Mouse (Mus musculus): ENCODE results near the gene Ifnar2. TPM values are rescaled to one million over a fixed set of nuclear protein-coding genes. Genes with fewer than 3 reads are reported as not detected.
A peak's percentile ranks its signal among the peaks of the same experiment; 100 is the strongest.

Gene Ifnar2
- polyA plus RNA-seq, 1 experiment from 2014 or later = 53.9 TPM

- no peaks in the 10 kb centered on the region for H3K9me3 ChIP-seq (replicated peaks; ENCODE audit: control insufficient read depth, low read length)
- H3K27ac ChIP-seq (ENCODE audit: low read depth, low read length) = no peak overlapping the region
- H3K4me1 ChIP-seq (ENCODE audit: control insufficient read depth, insufficient read depth, low read length) = no peaks in the 10 kb centered on the region; the same call in 1 of the 2 replicates
- no peak for ATAC-seq (replicated peaks; ENCODE audit: insufficient number of reproducible peaks, low FRiP score, low TSS enrichment)
- no peak overlapping the region for H3K4me3 ChIP-seq (ENCODE audit: low read depth, low read length)
- H3K4me2 ChIP-seq = no peak overlapping the region
- H3K9ac ChIP-seq (ENCODE audit: low read depth, low read length) = no peak overlapping the region
- H3K36me3 ChIP-seq (ENCODE audit: control insufficient read depth, insufficient read depth, low read length) = peaks cover 6% of the 10 kb centered on the region; the same call in 1 of the 2 replicates
- H3K27me3 ChIP-seq (ENCODE audit: control insufficient read depth, insufficient read depth, low read length) = no peaks in the 10 kb centered on the region
- 90% methylated on average over 7 of the region's 7 CpGs for WGBS (ENCODE audit: insufficient replicate concordance)
Measured at GRCm38 (mm10) chr16:91398944-91399343, 26.4 kb downstream of the Ifnar2 start.

GRCm38 (mm10) chr16:91401569-91402165 lies 29.1 kb downstream of the Ifnar2 start:
- Histone ChIP-seq H3K9ac (ENCODE audit: low read depth, low read length) (no peak overlapping the region), H3K27me3 (ENCODE audit: control insufficient read depth, insufficient read depth, low read length) (no peaks in the 10 kb centered on the region), H3K4me2 (no peak overlapping the region), H3K4me3 (ENCODE audit: low read depth, low read length) (no peak overlapping the region), H3K9me3 (replicated peaks; ENCODE audit: control insufficient read depth, low read length) (no peaks in the 10 kb centered on the region), H3K27ac (ENCODE audit: low read depth, low read length) (no peak overlapping the region), H3K36me3 (ENCODE audit: control insufficient read depth, insufficient read depth, low read length) (peaks cover 7% of the 10 kb centered on the region; the same call in 1 of the 2 replicates), H3K4me1 (ENCODE audit: control insufficient read depth, insufficient read depth, low read length) (no peaks in the 10 kb centered on the region; the same call in 1 of the 2 replicates)
- WGBS (ENCODE audit: insufficient replicate concordance) = 87% methylated on average over 6 of the region's 6 CpGs
- no peak for ATAC-seq (replicated peaks; ENCODE audit: insufficient number of reproducible peaks, low FRiP score, low TSS enrichment)

GRCm38 (mm10) chr16:91403784-91404183 lies 31.2 kb downstream of the Ifnar2 start:
- no peak overlapping the region for H3K4me3 ChIP-seq (ENCODE audit: low read depth, low read length)
- WGBS (ENCODE audit: insufficient replicate concordance) = 77% methylated on average over 9 of the region's 9 CpGs
- H3K4me1 ChIP-seq (ENCODE audit: control insufficient read depth, insufficient read depth, low read length) = peaks cover 8% of the 10 kb centered on the region
- H3K9ac ChIP-seq (ENCODE audit: low read depth, low read length) = no peak overlapping the region
- H3K27ac ChIP-seq (ENCODE audit: low read depth, low read length) = no peak overlapping the region
- H3K4me2 ChIP-seq = no peak overlapping the region
- H3K9me3 ChIP-seq (replicated peaks; ENCODE audit: control insufficient read depth, low read length) = no peaks in the 10 kb centered on the region
- H3K27me3 ChIP-seq (ENCODE audit: control insufficient read depth, insufficient read depth, low read length) = no peaks in the 10 kb centered on the region
- peaks cover 7% of the 10 kb centered on the region; the same call in 1 of the 2 replicates for H3K36me3 ChIP-seq (ENCODE audit: control insufficient read depth, insufficient read depth, low read length)
- ATAC-seq (replicated peaks; ENCODE audit: insufficient number of reproducible peaks, low FRiP score, low TSS enrichment) = no peak

- no peaks in the 10 kb centered on the region for H3K27me3 ChIP-seq (ENCODE audit: control insufficient read depth, insufficient read depth, low read length)
- no peak overlapping the region for H3K4me3 ChIP-seq (ENCODE audit: low read depth, low read length)
- H3K27ac ChIP-seq (ENCODE audit: low read depth, low read length) = no peak overlapping the region
- no peaks in the 10 kb centered on the region for H3K9me3 ChIP-seq (replicated peaks; ENCODE audit: control insufficient read depth, low read length)
- WGBS (ENCODE audit: insufficient replicate concordance) = 85% methylated on average over 8 of the region's 8 CpGs
- no peak for ATAC-seq (replicated peaks; ENCODE audit: insufficient number of reproducible peaks, low FRiP score, low TSS enrichment)
- H3K4me1 ChIP-seq (ENCODE audit: control insufficient read depth, insufficient read depth, low read length) = peaks cover 12% of the 10 kb centered on the region
- no peak overlapping the region for H3K4me2 ChIP-seq
- no peak overlapping the region for H3K9ac ChIP-seq (ENCODE audit: low read depth, low read length)
- H3K36me3 ChIP-seq (ENCODE audit: control insufficient read depth, insufficient read depth, low read length) = peaks cover 7% of the 10 kb centered on the region; the same call in 1 of the 2 replicates
Measured at GRCm38 (mm10) chr16:91404187-91404586, 31.6 kb downstream of the Ifnar2 start.

GRCm38 (mm10) chr16:91404828-91405577 lies 32.4 kb downstream of the Ifnar2 start:
- H3K27ac ChIP-seq (ENCODE audit: low read depth, low read length) = no peak overlapping the region
- H3K4me1 ChIP-seq (ENCODE audit: control insufficient read depth, insufficient read depth, low read length) = peaks cover 14% of the 10 kb centered on the region
- H3K9me3 ChIP-seq (replicated peaks; ENCODE audit: control insufficient read depth, low read length) = no peaks in the 10 kb centered on the region
- no peak overlapping the region for H3K4me3 ChIP-seq (ENCODE audit: low read depth, low read length)
- 73% methylated on average over 10 of the region's 10 CpGs for WGBS (ENCODE audit: insufficient replicate concordance)
- ATAC-seq (replicated peaks; ENCODE audit: insufficient number of reproducible peaks, low FRiP score, low TSS enrichment) = no peak
- no peaks in the 10 kb centered on the region for H3K27me3 ChIP-seq (ENCODE audit: control insufficient read depth, insufficient read depth, low read length)
- no peak overlapping the region for H3K9ac ChIP-seq (ENCODE audit: low read depth, low read length)
- H3K36me3 ChIP-seq (ENCODE audit: control insufficient read depth, insufficient read depth, low read length) = peaks cover 7% of the 10 kb centered on the region; the same call in 1 of the 2 replicates
- H3K4me2 ChIP-seq = no peak overlapping the region

GRCm38 (mm10) chr16:91405640-91406584 lies 33.3 kb downstream of the Ifnar2 start, which contains the start of gene Il10rb:
Gene Il10rb (plus strand): TSS chr16:91406164.
- H3K36me3 ChIP-seq (ENCODE audit: control insufficient read depth, insufficient read depth, low read length) = peaks cover 7% of the 10 kb centered on the region; the same call in 1 of the 2 replicates
- H3K9ac ChIP-seq (ENCODE audit: low read depth, low read length) = peak within 1 kb of the TSS; percentile 96
- H3K4me2 ChIP-seq = peak within 1 kb of the TSS; percentile 94
- H3K27ac ChIP-seq (ENCODE audit: low read depth, low read length) = peak within 1 kb of the TSS; percentile 78
- no peaks in the 10 kb centered on the region for H3K27me3 ChIP-seq (ENCODE audit: control insufficient read depth, insufficient read depth, low read length)
- H3K4me3 ChIP-seq (ENCODE audit: low read depth, low read length) = peak within 1 kb of the TSS; percentile 89
- no peaks in the 10 kb centered on the region for H3K9me3 ChIP-seq (replicated peaks; ENCODE audit: control insufficient read depth, low read length)
- ATAC-seq (replicated peaks; ENCODE audit: insufficient number of reproducible peaks, low FRiP score, low TSS enrichment) = peak; percentile 87
- peaks cover 14% of the 10 kb centered on the region for H3K4me1 ChIP-seq (ENCODE audit: control insufficient read depth, insufficient read depth, low read length)
- WGBS (ENCODE audit: insufficient replicate concordance) = 5% methylated on average over 46 of the region's 51 CpGs

- H3K9ac ChIP-seq (ENCODE audit: low read depth, low read length) = peak overlapping the region; percentile 96
- no peaks in the 10 kb centered on the region for H3K9me3 ChIP-seq (replicated peaks; ENCODE audit: control insufficient read depth, low read length)
- WGBS (ENCODE audit: insufficient replicate concordance) = under 1% methylated on average over 13 of the region's 13 CpGs
- peak overlapping the region; percentile 94 for H3K4me2 ChIP-seq
- peak overlapping the region; percentile 78 for H3K27ac ChIP-seq (ENCODE audit: low read depth, low read length)
- peaks cover 14% of the 10 kb centered on the region for H3K4me1 ChIP-seq (ENCODE audit: control insufficient read depth, insufficient read depth, low read length)
- peaks cover 7% of the 10 kb centered on the region for H3K36me3 ChIP-seq (ENCODE audit: control insufficient read depth, insufficient read depth, low read length)
- no peak; the same call in 1 of the 2 replicates for ATAC-seq (replicated peaks; ENCODE audit: insufficient number of reproducible peaks, low FRiP score, low TSS enrichment)
- H3K27me3 ChIP-seq (ENCODE audit: control insufficient read depth, insufficient read depth, low read length) = no peaks in the 10 kb centered on the region
- peak overlapping the region; percentile 89 for H3K4me3 ChIP-seq (ENCODE audit: low read depth, low read length)
Measured at GRCm38 (mm10) chr16:91406585-91407220, 34.1 kb downstream of the Ifnar2 start.
